Mouse (Mus musculus) MEL (cell line): ENCODE measurements around the gene Mitf. TPM values are rescaled to one million over a fixed set of nuclear protein-coding genes. Genes with fewer than 3 reads are reported as not detected.

ENCODE experiments used
- DNase-seq: peaks from one replicate; pipeline ENCODE4 v3.0.0; 2011; ENCODE audit warnings: low read depth, low spot score
- H3K27ac ChIP-seq: 2 replicates; pipeline ENCODE4 v1.5.1; 2012; ENCODE audit warnings: low read depth, mild to moderate bottlenecking, control low read depth, low read length, moderate library complexity; ENCODE audit not compliant: control insufficient read depth
- H3K27me3 ChIP-seq, 2 experiments: fragments of 150-350 bp in 1 of 2; sonication (generic) in 1 of 2; 2 replicates each; pipeline ENCODE4 v1.6.1; 2012; ENCODE audit warnings: low read length in 2 of 2, mild to moderate bottlenecking in 2 of 2, improper control_type of control experiment in 1 of 2, moderate library complexity in 1 of 2; ENCODE audit not compliant: insufficient read depth in 2 of 2, control insufficient read depth in 1 of 2
- H3K36me3 ChIP-seq, 2 experiments: 2 replicates each; pipeline ENCODE4 v1.6.1; 2012 to 2014; ENCODE audit warnings: low read length in 2 of 2, improper control_type of control experiment in 1 of 2, inconsistent platforms in 1 of 2, mild to moderate bottlenecking in 1 of 2; ENCODE audit not compliant: insufficient read depth in 2 of 2, control insufficient read depth in 1 of 2
- H3K4me1 ChIP-seq, 2 experiments: fragments of 150-350 bp in 1 of 2; sonication (generic) in 1 of 2; 2 replicates each; pipeline ENCODE4 v1.6.1; 2012; ENCODE audit warnings: low read length in 2 of 2, improper control_type of control experiment in 1 of 2, mild to moderate bottlenecking in 1 of 2; ENCODE audit not compliant: insufficient read depth in 2 of 2, control insufficient read depth in 1 of 2
- H3K4me3 ChIP-seq, 2 experiments: fragments of 150-350 bp in 1 of 2; sonication (generic) in 1 of 2; 2 replicates each; pipeline ENCODE4 v1.5.1; 2012; ENCODE audit warnings: low read depth in 2 of 2, low read length in 2 of 2, mild to moderate bottlenecking in 2 of 2, moderate library complexity in 2 of 2, control low read depth in 1 of 2, improper control_type of control experiment in 1 of 2; ENCODE audit not compliant: control insufficient read depth in 1 of 2, insufficient read depth in 1 of 2
- H3K79me2 ChIP-seq: 2 replicates; pipeline ENCODE4 v1.6.1; 2012; ENCODE audit warnings: mild to moderate bottlenecking, low read length, moderate library complexity; ENCODE audit not compliant: control insufficient read depth, poor library complexity, insufficient read depth
- H3K9ac ChIP-seq: 2 replicates; pipeline ENCODE4 v1.6.1; 2012; ENCODE audit warnings: low read depth, mild to moderate bottlenecking, control low read depth, low read length, moderate library complexity; ENCODE audit not compliant: control insufficient read depth, poor library complexity, severe bottlenecking
- H3K9me3 ChIP-seq: fragments of 150-350 bp; sonication (generic); replicated peaks from 2 replicates; pipeline ENCODE4 v1.6.1; 2012; ENCODE audit warnings: mild to moderate bottlenecking, low read length, improper control_type of control experiment, moderate library complexity; ENCODE audit not compliant: insufficient read depth
- BHLHE40 ChIP-seq: IDR thresholded peaks from 2 replicates; pipeline ENCODE4 v1.6.1; 2012; ENCODE audit warnings: low read depth, mild to moderate bottlenecking, inconsistent platforms, low read length, improper control_type of control experiment, borderline replicate concordance
- CHD1 ChIP-seq: IDR thresholded peaks from 2 replicates; pipeline ENCODE4 v1.6.1; 2012; ENCODE audit warnings: low read depth, mild to moderate bottlenecking, inconsistent platforms, low read length, improper control_type of control experiment
- CHD2 ChIP-seq: IDR thresholded peaks from 2 replicates; pipeline ENCODE4 v1.6.1; 2011; ENCODE audit warnings: low read length, improper control_type of control experiment
- CTCF ChIP-seq, 3 experiments: IDR thresholded peaks in 2 of 3; conservative IDR thresholded peaks in 1 of 3; 2 replicates each; pipeline ENCODE4 v1.5.1; 2011 to 2012; ENCODE audit warnings: low read length in 3 of 3, low read depth in 2 of 3, mild to moderate bottlenecking in 2 of 3, improper control_type of control experiment in 1 of 3, inconsistent platforms in 1 of 3, mixed read lengths in 1 of 3, moderate library complexity in 1 of 3; ENCODE audit not compliant: control insufficient read depth in 1 of 3, insufficient read depth in 1 of 3, poor library complexity in 1 of 3, severe bottlenecking in 1 of 3
- E2F4 ChIP-seq: IDR thresholded peaks from 2 replicates; pipeline ENCODE4 v1.6.1; 2011; ENCODE audit warnings: low read depth, low read length, improper control_type of control experiment, borderline replicate concordance
- ELF1 ChIP-seq: IDR thresholded peaks from 2 replicates; pipeline ENCODE4 v1.6.1; 2014; ENCODE audit warnings: low read depth, mild to moderate bottlenecking, inconsistent platforms, low read length, improper control_type of control experiment, moderate library complexity
- EP300 ChIP-seq, 2 experiments: IDR thresholded peaks; 2 replicates each; pipeline ENCODE4 v1.6.1; 2011; ENCODE audit warnings: improper control_type of control experiment in 2 of 2, low read length in 2 of 2, low read depth in 1 of 2, mild to moderate bottlenecking in 1 of 2
- GATA1 ChIP-seq: IDR thresholded peaks from 2 replicates; pipeline ENCODE4 v1.6.1; 2011; ENCODE audit warnings: low read depth, low read length, improper control_type of control experiment
- JUND ChIP-seq: IDR thresholded peaks from 2 replicates; pipeline ENCODE4 v1.6.1; 2011; ENCODE audit warnings: low read depth, mild to moderate bottlenecking, improper control_type of control experiment, low read length
- KAT2A ChIP-seq: conservative IDR thresholded peaks from 2 replicates; pipeline ENCODE4 v1.6.1; 2012; ENCODE audit warnings: low read depth, low read length, improper control_type of control experiment, inconsistent platforms
- MAX ChIP-seq: IDR thresholded peaks from 2 replicates; pipeline ENCODE4 v1.6.1; 2011; ENCODE audit warnings: low read length, improper control_type of control experiment
- MXI1 ChIP-seq: IDR thresholded peaks from 2 replicates; pipeline ENCODE4 v1.6.1; 2011; ENCODE audit warnings: mild to moderate bottlenecking, low read depth, low read length, improper control_type of control experiment
- NELFE ChIP-seq: IDR thresholded peaks from 2 replicates; pipeline ENCODE4 v1.6.1; 2011; ENCODE audit warnings: low read depth, low read length, improper control_type of control experiment
- NRF1 ChIP-seq: IDR thresholded peaks from 2 replicates; pipeline ENCODE4 v1.6.1; 2014; ENCODE audit warnings: low read depth, mild to moderate bottlenecking, inconsistent platforms, low read length, improper control_type of control experiment, moderate library complexity; ENCODE audit not compliant: poor library complexity, insufficient read depth, severe bottlenecking
- POLR2A ChIP-seq, 2 experiments: IDR thresholded peaks; 2 replicates each; pipeline ENCODE4 v1.6.1; 2011 to 2012; ENCODE audit warnings: low read length in 2 of 2, mild to moderate bottlenecking in 2 of 2, control low read depth in 1 of 2, improper control_type of control experiment in 1 of 2, low read depth in 1 of 2, moderate library complexity in 1 of 2; ENCODE audit not compliant: control insufficient read depth in 1 of 2, insufficient read depth in 1 of 2, poor library complexity in 1 of 2
- POLR2AphosphoS2 ChIP-seq: IDR thresholded peaks from 2 replicates; pipeline ENCODE4 v1.6.1; 2011; ENCODE audit warnings: low read length, improper control_type of control experiment
- RAD21 ChIP-seq: IDR thresholded peaks from 2 replicates; pipeline ENCODE4 v1.6.1; 2011; ENCODE audit warnings: mild to moderate bottlenecking, low read depth, low read length, improper control_type of control experiment
- SIN3A ChIP-seq: IDR thresholded peaks from 2 replicates; pipeline ENCODE4 v1.6.1; 2012; ENCODE audit warnings: low read length, improper control_type of control experiment, inconsistent platforms
- TAL1 ChIP-seq: IDR thresholded peaks from 2 replicates; pipeline ENCODE4 v1.6.1; 2012; ENCODE audit warnings: mild to moderate bottlenecking, inconsistent platforms, low read length, moderate library complexity, mixed read lengths
- TBP ChIP-seq: IDR thresholded peaks from 2 replicates; pipeline ENCODE4 v1.8.0; 2011; ENCODE audit warnings: low read depth, low read length, improper control_type of control experiment
- USF1 ChIP-seq: IDR thresholded peaks from 2 replicates; pipeline ENCODE4 v1.6.1; 2014; ENCODE audit warnings: low read depth, mild to moderate bottlenecking, inconsistent platforms, low read length, improper control_type of control experiment, moderate library complexity
- USF2 ChIP-seq, 2 experiments: IDR thresholded peaks; 2 replicates each; pipeline ENCODE4 v1.6.1; 2011 to 2012; ENCODE audit warnings: improper control_type of control experiment in 2 of 2, low read length in 2 of 2, borderline replicate concordance in 1 of 2, inconsistent platforms in 1 of 2, low read depth in 1 of 2, mild to moderate bottlenecking in 1 of 2; ENCODE audit not compliant: insufficient read depth in 1 of 2
- ZC3H11A ChIP-seq: IDR thresholded peaks from 2 replicates; pipeline ENCODE4 v1.6.1; 2012; ENCODE audit warnings: low read depth, mild to moderate bottlenecking, inconsistent platforms, low read length, improper control_type of control experiment
- ZNF384 ChIP-seq: IDR thresholded peaks from 2 replicates; pipeline ENCODE4 v1.6.1; 2012; ENCODE audit warnings: low read depth, mild to moderate bottlenecking, inconsistent platforms, low read length, improper control_type of control experiment
- polyA plus RNA-seq, 2 experiments: library from polyadenylated mRNA; stranded (reverse) in 1 of 2; unstranded in 1 of 2; fragments of >175 nt in 1 of 2; fragments of >200 nt in 1 of 2; gene quantifications; 2 replicates each; pipeline versions ENCODE4 v1.2.1 to v1.2.4; 2012; ENCODE audit warnings: low replicate concordance in 2 of 2, low read depth in 1 of 2; ENCODE audit not compliant: insufficient read length in 2 of 2, insufficient read depth in 1 of 2, missing spikeins in 1 of 2
- total RNA-seq: library from RNA; depleted of rRNA; stranded (reverse); fragments of 300-350 nt; gene quantifications from 2 replicates; pipeline ENCODE4 v1.2.3, GENCODE M21; 2012

Gene Mitf
- total and polyA plus RNA-seq, 3 experiments: 1.8 to 2.1 TPM; not detected in 1

GRCm38 (mm10) chr6:98015819-98016218, 209.0 kb downstream of the Mitf start:
- peaks cover 0 to 9% of the 10 kb centered on the region in 2 experiments; a peak in 1 of 4 replicates for H3K4me1 ChIP-seq
- no peaks in the 10 kb centered on the region for H3K9me3 ChIP-seq
- H3K79me2 ChIP-seq: no peaks in the 10 kb centered on the region
- no peak overlapping the region for H3K9ac ChIP-seq
- no peak overlapping the region for H3K4me3 ChIP-seq
- no peak overlapping the region for H3K27ac ChIP-seq
- H3K27me3 ChIP-seq: no peaks in the 10 kb centered on the region
- TF ChIP-seq JUND (no peak), MXI1 (no peak), BHLHE40 (no peak), E2F4 (no peak), ZNF384 (no peak), TAL1 (no peak), POLR2AphosphoS2 (no peak), NELFE (no peak), GATA1 (no peak), MAX (no peak), POLR2A (IDR thresholded peaks at IDR 0.05; ENCODE audit: control insufficient read depth in 1 of 2, insufficient read depth in 1 of 2, low read depth in 1 of 2, low read length in 2 of 2, poor library complexity in 1 of 2) (no peak), CHD1 (no peak), RAD21 (no peak), USF1 (no peak), USF2 (IDR thresholded peaks at IDR 0.05; ENCODE audit: borderline replicate concordance in 1 of 2, insufficient read depth in 1 of 2, low read depth in 1 of 2, low read length in 2 of 2) (no peak), ZC3H11A (no peak)
- H3K36me3 ChIP-seq: peaks cover 0 to 7% of the 10 kb centered on the region in 2 experiments; a peak in 2 of 4 replicates
- DNase-seq: peak; percentile 34

GRCm38 (mm10) chr6:98023876-98024275, 217.0 kb downstream of the Mitf start:
- H3K27me3 ChIP-seq: peaks cover 0 to 4% of the 10 kb centered on the region in 2 experiments; a peak in 2 of 4 replicates
- H3K4me3 ChIP-seq: no peak overlapping the region
- no peak for DNase-seq
- H3K9ac ChIP-seq: no peak overlapping the region
- no peaks in the 10 kb centered on the region for H3K4me1 ChIP-seq
- no peak overlapping the region for H3K27ac ChIP-seq
- H3K79me2 ChIP-seq: no peaks in the 10 kb centered on the region
- H3K9me3 ChIP-seq: no peaks in the 10 kb centered on the region
- TF ChIP-seq SIN3A: no peak
- TF ChIP-seq TBP: no peak
- TF ChIP-seq CTCF (IDR thresholded peaks at IDR 0.05 in 2 of 3, conservative IDR thresholded peaks at IDR 0.05 in 1 of 3; ENCODE audit: control insufficient read depth in 1 of 3, insufficient read depth in 1 of 3, low read depth in 2 of 3, low read length in 3 of 3, poor library complexity in 1 of 3, severe bottlenecking in 1 of 3): no peak
- no peak for TF ChIP-seq ELF1
- no peak for TF ChIP-seq NRF1
- TF ChIP-seq USF1: no peak
- no peak for TF ChIP-seq CHD2
- no peak for TF ChIP-seq POLR2A (IDR thresholded peaks at IDR 0.05; ENCODE audit: control insufficient read depth in 1 of 2, insufficient read depth in 1 of 2, low read depth in 1 of 2, low read length in 2 of 2, poor library complexity in 1 of 2)
- no peak for TF ChIP-seq RAD21
- TF ChIP-seq CHD1: no peak
- no peak for TF ChIP-seq ZNF384
- TF ChIP-seq KAT2A: no peak
- TF ChIP-seq EP300 (IDR thresholded peaks at IDR 0.05; ENCODE audit: low read depth in 1 of 2, low read length in 2 of 2): no peak
- TF ChIP-seq BHLHE40: no peak
- no peaks in the 10 kb centered on the region for H3K36me3 ChIP-seq
